Mouse (Mus musculus): Measurements from ENCODE around the gene Fam149a. TPM values are rescaled to one million over a fixed set of nuclear protein-coding genes. Genes with fewer than 3 reads are reported as not detected.
A peak's percentile ranks its signal among the peaks of the same experiment; 100 is the strongest.

Fam149a gene
- polyA plus RNA-seq, 1 experiment: 31.6 TPM

- Histone ChIP-seq H3K27me3 (replicated peaks; ENCODE audit: control insufficient read depth, insufficient read depth, low read length) (no peaks in the 10 kb centered on the region), H3K36me3 (ENCODE audit: control insufficient read depth, insufficient read depth, low read length) (no peaks in the 10 kb centered on the region), H3K27ac (ENCODE audit: insufficient read depth, low read depth, low read length) (no peak overlapping the region), H3K4me3 (ENCODE audit: insufficient read depth, low read depth, low read length) (no peak overlapping the region), H3K4me1 (ENCODE audit: control insufficient read depth, insufficient read depth, low read length) (no peaks in the 10 kb centered on the region)
- TF ChIP-seq POLR2A (IDR thresholded peaks at IDR 0.05; ENCODE audit: low read depth, low read length) (no peak), CTCF (conservative IDR thresholded peaks at IDR 0.05; ENCODE audit: insufficient read depth, insufficient read length, low read depth, low read length) (no peak)
- DNase-seq: no peak
- 5% methylated on average over 38 of the region's 38 CpGs for WGBS
These were observed 772 bp downstream of the Fam149a start for GRCm38 (mm10) chr8:45381075-45381962.

DNA sequence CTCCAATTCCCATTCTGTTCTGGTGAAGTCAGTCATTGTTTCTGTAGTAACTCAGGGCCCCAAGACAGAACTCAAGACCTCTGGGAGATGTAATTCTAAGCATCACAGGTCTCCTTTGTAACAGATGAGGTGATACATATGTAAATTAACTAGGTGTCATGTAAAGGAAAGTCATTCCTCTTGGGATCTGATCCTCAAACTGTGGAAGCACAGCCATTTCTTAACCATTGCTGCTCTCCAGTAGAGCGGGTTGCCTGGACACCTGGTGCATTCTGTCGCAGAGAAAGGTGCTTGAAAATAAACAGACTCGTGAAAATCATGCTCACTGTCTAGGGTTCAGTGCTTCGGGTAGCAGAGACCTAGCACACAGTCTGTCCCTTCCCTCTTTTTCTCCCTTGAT is 1.5 kb downstream of the Fam149a start:
- no peaks in the 10 kb centered on the region for H3K27me3 ChIP-seq (replicated peaks; ENCODE audit: control insufficient read depth, insufficient read depth, low read length)
- H3K4me3 ChIP-seq (ENCODE audit: insufficient read depth, low read depth, low read length): no peak overlapping the region
- TF ChIP-seq CTCF (conservative IDR thresholded peaks at IDR 0.05; ENCODE audit: insufficient read depth, insufficient read length, low read depth, low read length) (no peak), POLR2A (IDR thresholded peaks at IDR 0.05; ENCODE audit: low read depth, low read length) (no peak)
- 42% methylated on average over 4 of the region's 4 CpGs for WGBS
- no peaks in the 10 kb centered on the region for H3K4me1 ChIP-seq (ENCODE audit: control insufficient read depth, insufficient read depth, low read length)
- H3K27ac ChIP-seq (ENCODE audit: insufficient read depth, low read depth, low read length): no peak overlapping the region
- DNase-seq: no peak
- no peaks in the 10 kb centered on the region for H3K36me3 ChIP-seq (ENCODE audit: control insufficient read depth, insufficient read depth, low read length)

DNA sequence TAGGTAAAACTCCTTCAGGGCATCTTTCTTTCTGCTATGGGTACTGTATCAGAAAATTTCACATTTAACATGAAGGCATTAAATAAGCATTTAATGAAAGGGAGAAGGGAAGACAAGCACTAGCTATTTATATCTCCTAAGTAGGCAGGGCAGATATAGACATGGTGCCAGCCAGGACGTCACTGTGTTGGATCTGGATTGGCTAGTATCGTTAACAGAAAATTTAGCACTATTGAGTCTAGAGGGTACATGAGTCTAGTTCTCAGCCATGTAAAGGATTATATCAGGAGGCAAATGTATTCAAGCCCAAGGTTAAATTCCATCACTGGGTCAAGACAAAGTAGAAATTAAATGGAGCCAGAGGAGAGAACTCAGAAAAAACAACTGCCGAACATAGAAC is 8.0 kb downstream of the Fam149a start:
- no peaks in the 10 kb centered on the region for H3K4me1 ChIP-seq (ENCODE audit: control insufficient read depth, insufficient read depth, low read length)
- DNase-seq: no peak
- H3K36me3 ChIP-seq (ENCODE audit: control insufficient read depth, insufficient read depth, low read length): no peaks in the 10 kb centered on the region
- H3K27me3 ChIP-seq (replicated peaks; ENCODE audit: control insufficient read depth, insufficient read depth, low read length): no peaks in the 10 kb centered on the region; the same call in 1 of the 2 replicates
- no peak overlapping the region for H3K27ac ChIP-seq (ENCODE audit: insufficient read depth, low read depth, low read length)
- no peak overlapping the region for H3K4me3 ChIP-seq (ENCODE audit: insufficient read depth, low read depth, low read length)
- TF ChIP-seq POLR2A (IDR thresholded peaks at IDR 0.05; ENCODE audit: low read depth, low read length) (no peak), CTCF (conservative IDR thresholded peaks at IDR 0.05; ENCODE audit: insufficient read depth, insufficient read length, low read depth, low read length) (no peak)
- WGBS: 64% methylated on average over 3 of the region's 3 CpGs

GRCm38 (mm10) chr8:45367154-45367553 is 14.9 kb downstream of the Fam149a start:
- Histone ChIP-seq H3K27ac (ENCODE audit: insufficient read depth, low read depth, low read length) (no peak overlapping the region), H3K4me3 (ENCODE audit: insufficient read depth, low read depth, low read length) (no peak overlapping the region), H3K4me1 (ENCODE audit: control insufficient read depth, insufficient read depth, low read length) (no peaks in the 10 kb centered on the region), H3K27me3 (replicated peaks; ENCODE audit: control insufficient read depth, insufficient read depth, low read length) (no peaks in the 10 kb centered on the region; the same call in 1 of the 2 replicates), H3K36me3 (ENCODE audit: control insufficient read depth, insufficient read depth, low read length) (no peaks in the 10 kb centered on the region)
- DNase-seq: peak; percentile 3
- 95% methylated on average over 1 of the region's 1 CpGs for WGBS
- TF ChIP-seq POLR2A (IDR thresholded peaks at IDR 0.05; ENCODE audit: low read depth, low read length): no peak
- no peak for TF ChIP-seq CTCF (conservative IDR thresholded peaks at IDR 0.05; ENCODE audit: insufficient read depth, insufficient read length, low read depth, low read length)

DNA sequence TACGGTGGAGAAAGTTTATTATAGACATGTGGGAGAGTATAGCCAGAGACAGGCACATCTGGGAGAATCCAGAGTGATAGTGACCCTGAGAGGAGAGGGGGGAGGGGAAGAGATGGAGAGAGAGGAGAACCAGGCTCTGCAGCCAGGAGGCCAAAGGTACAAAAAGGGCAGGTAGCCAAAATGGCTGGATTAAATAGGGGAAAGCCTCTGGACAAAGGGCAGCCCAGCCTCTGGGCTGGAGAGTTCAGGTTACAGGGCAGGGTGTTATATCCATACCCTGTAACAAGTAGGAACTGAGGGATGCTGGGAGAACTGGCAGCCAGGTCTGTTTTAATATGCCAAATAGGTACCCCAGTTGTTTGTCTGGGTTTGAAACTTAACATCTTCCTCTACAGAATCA is 18.9 kb downstream of the Fam149a start:
- H3K4me1 ChIP-seq (ENCODE audit: control insufficient read depth, insufficient read depth, low read length): no peaks in the 10 kb centered on the region
- no peak overlapping the region for H3K27ac ChIP-seq (ENCODE audit: insufficient read depth, low read depth, low read length)
- no peaks in the 10 kb centered on the region for H3K36me3 ChIP-seq (ENCODE audit: control insufficient read depth, insufficient read depth, low read length)
- TF ChIP-seq POLR2A (IDR thresholded peaks at IDR 0.05; ENCODE audit: low read depth, low read length): no peak
- no peak for TF ChIP-seq CTCF (conservative IDR thresholded peaks at IDR 0.05; ENCODE audit: insufficient read depth, insufficient read length, low read depth, low read length)
- peak; percentile 61 for DNase-seq
- 57% methylated on average over 1 of the region's 1 CpGs for WGBS
- H3K4me3 ChIP-seq (ENCODE audit: insufficient read depth, low read depth, low read length): no peak overlapping the region
- H3K27me3 ChIP-seq (replicated peaks; ENCODE audit: control insufficient read depth, insufficient read depth, low read length): no peaks in the 10 kb centered on the region

DNA sequence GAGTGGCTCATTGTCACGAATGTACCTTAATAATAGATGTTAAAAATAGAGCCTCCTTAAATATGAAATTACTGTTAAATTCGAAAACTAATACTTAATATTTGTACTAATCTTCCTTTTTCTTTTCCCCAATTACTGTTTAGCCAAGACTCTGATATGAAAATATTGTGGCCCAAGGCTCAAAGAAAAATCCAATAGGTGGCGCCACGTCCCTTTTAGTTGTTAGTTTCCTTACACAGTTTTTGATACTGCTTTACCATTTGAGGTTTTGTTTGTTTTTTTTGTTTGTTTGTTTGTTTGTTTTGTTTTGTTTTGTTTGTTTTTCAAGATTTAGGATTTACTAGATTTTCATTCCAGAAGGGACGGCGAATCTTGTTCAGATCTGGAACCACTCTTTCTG is 19.8 kb downstream of the Fam149a start:
- H3K4me1 ChIP-seq (ENCODE audit: control insufficient read depth, insufficient read depth, low read length): no peaks in the 10 kb centered on the region
- no peaks in the 10 kb centered on the region for H3K27me3 ChIP-seq (replicated peaks; ENCODE audit: control insufficient read depth, insufficient read depth, low read length)
- no peak overlapping the region for H3K4me3 ChIP-seq (ENCODE audit: insufficient read depth, low read depth, low read length)
- TF ChIP-seq POLR2A (IDR thresholded peaks at IDR 0.05; ENCODE audit: low read depth, low read length) (no peak), CTCF (conservative IDR thresholded peaks at IDR 0.05; ENCODE audit: insufficient read depth, insufficient read length, low read depth, low read length) (0 out of 2 replicates have a peak, but pooled peaks have one; percentile 24)
- no peak overlapping the region for H3K27ac ChIP-seq (ENCODE audit: insufficient read depth, low read depth, low read length)
- H3K36me3 ChIP-seq (ENCODE audit: control insufficient read depth, insufficient read depth, low read length): no peaks in the 10 kb centered on the region
- DNase-seq: peak; percentile 47
- WGBS: 63% methylated on average over 6 of the region's 6 CpGs

GRCm38 (mm10) chr8:45359091-45359605 is 22.9 kb downstream of the Fam149a start:
- no peak for TF ChIP-seq POLR2A (IDR thresholded peaks at IDR 0.05; ENCODE audit: low read depth, low read length)
- no peak for TF ChIP-seq CTCF (conservative IDR thresholded peaks at IDR 0.05; ENCODE audit: insufficient read depth, insufficient read length, low read depth, low read length)
- Histone ChIP-seq H3K4me3 (ENCODE audit: insufficient read depth, low read depth, low read length) (no peak overlapping the region), H3K27ac (ENCODE audit: insufficient read depth, low read depth, low read length) (no peak overlapping the region), H3K4me1 (ENCODE audit: control insufficient read depth, insufficient read depth, low read length) (0 out of 2 replicates have a peak, but pooled peaks cover 2% of the 10 kb centered on the region), H3K27me3 (replicated peaks; ENCODE audit: control insufficient read depth, insufficient read depth, low read length) (no peaks in the 10 kb centered on the region), H3K36me3 (ENCODE audit: control insufficient read depth, insufficient read depth, low read length) (no peaks in the 10 kb centered on the region)
- 75% methylated on average over 6 of the region's 6 CpGs for WGBS
- DNase-seq: no peak
